Mouse (Mus musculus) kidney, postnatal 14 days (tissue): ENCODE measurements around the gene Dbndd1.
"Not testable (repeated sequence)": the region's sequence is repeated elsewhere in the genome, so short reads cannot be mapped to it uniquely, and the experiment has no call there.

ENCODE experiments used
- DNase-seq: peaks from one replicate; pipeline ENCODE4 v3.0.0; 2022; ENCODE audit warnings: mixed read lengths

Dbndd1 gene

GRCm38 (mm10) chr8:123491280-123492075, 23.8 kb downstream of the Dbndd1 start:
- DNase-seq, result no peak

GRCm38 (mm10) chr8:123482627-123483026, 32.6 kb downstream of the Dbndd1 start:
- DNase-seq, result no peak

- DNase-seq, result no peak
These were observed 36.6 kb downstream of the Dbndd1 start for GRCm38 (mm10) chr8:123478456-123479218.

- peak; percentile 97 for DNase-seq
These were observed 37.5 kb downstream of the Dbndd1 start, which contains the start of gene Afg3l1 for GRCm38 (mm10) chr8:123477737-123478258. Gene Afg3l1, plus strand, starts transcription at chr8:123477903.

- no peak for DNase-seq
These were observed 38.1 kb downstream of the Dbndd1 start for GRCm38 (mm10) chr8:123476911-123477736.

GRCm38 (mm10) chr8:123474549-123474948, 40.7 kb downstream of the Dbndd1 start:
- not testable (repeated sequence) for DNase-seq

- DNase-seq, result not testable (repeated sequence)
These were observed 42.3 kb downstream of the Dbndd1 start for GRCm38 (mm10) chr8:123472991-123473390.

GRCm38 (mm10) chr8:123467476-123467875, 47.8 kb downstream of the Dbndd1 start:
- no peak for DNase-seq

- no peak for DNase-seq
These were observed 51.6 kb downstream of the Dbndd1 start for GRCm38 (mm10) chr8:123463651-123464050.
